ENCODE assay signal across 9 mouse cellular contexts in genomic region chr17:27152976-27153723, GRCm38 (mm10). TPM values are rescaled to one million over a fixed set of nuclear protein-coding genes. Genes with fewer than 3 reads are reported as not detected.
DNase-seq lines count a peak whose midpoint lies in the region; ATAC-seq and TF ChIP-seq lines count a peak whose summit lies in the region.
"Had no signal": no experiment of that assay in that cellular context is flagged by ENCODE, and none has a peak within 500 bp of the region (broad histone marks: within the 10 kb centered on the region; RNA-seq: fewer than 3 reads in every experiment).

No protein-coding gene starts in this region.

- TF ChIP-seq POLR2A in testis, adult 2 months (IDR thresholded peaks at IDR 0.05; ENCODE audit: control insufficient read depth, low read depth, low read length), result no peak
- TF ChIP-seq POLR2A in limb, embryonic 14.5 days (IDR thresholded peaks at IDR 0.05; ENCODE audit: borderline replicate concordance, extremely low read depth, insufficient read depth, insufficient read length), result no peak

- intact Hi-C loops in heart, postnatal 10 days (cut with DNase I), result no loop called here

- no peak overlapping the region; the same call in 1 of the 2 replicates for H3K9ac ChIP-seq in limb, embryonic 14.5 days (ENCODE audit: low read depth, low read length, severe bottlenecking)

- no peak for DNase-seq in heart, embryonic 10.5 days (ENCODE audit: low spot score)
- no peak for DNase-seq in heart, postnatal 10 days
- DNase-seq in testis, postnatal 10 days (ENCODE audit: low spot score), result no peak
- DNase-seq in limb, embryonic 14.5 days (ENCODE audit: low spot score), result no peak
- DNase-seq in urinary bladder, postnatal 4 days (ENCODE audit: low spot score in 2 of 2), result no peak
- DNase-seq in embryo, embryonic 10.5 days (ENCODE audit: low spot score), result no peak
- no peak for DNase-seq in urinary bladder, adult 18-20 months (ENCODE audit: low spot score in 2 of 2)
- DNase-seq: cerebellum, adult 11-12 months had no signal

- no peaks in the 10 kb centered on the region for H3K9me3 ChIP-seq in heart, embryonic 10.5 days
- H3K9me3 ChIP-seq in limb, embryonic 14.5 days (ENCODE audit: control insufficient read depth, low read length), result no peaks in the 10 kb centered on the region

- 0 out of 2 replicates have a peak, but pooled peaks have one; percentile 17 for ATAC-seq in limb, embryonic 14.5 days (ENCODE audit: low FRiP score, low read depth)

- peak overlapping the region; percentile 31; the same call in 1 of the 2 replicates for H3K27ac ChIP-seq in heart, embryonic 10.5 days
- H3K27ac ChIP-seq in testis, adult 2 months (ENCODE audit: control insufficient read depth, insufficient read depth, low read depth, low read length), result peak overlapping the region; percentile 5; the same call in 1 of the 2 replicates
- 0 out of 2 replicates have a peak overlapping the region, but pooled peaks have one; percentile 19 for H3K27ac ChIP-seq in limb, embryonic 14.5 days (replicated peaks; ENCODE audit: low read depth, low read length)

- 54% methylated on average over 8 of the region's 8 CpGs for WGBS in heart, embryonic 10.5 days
- 64% methylated on average over 8 of the region's 8 CpGs for WGBS in limb, embryonic 14.5 days

- H3K36me3 ChIP-seq in heart, embryonic 10.5 days, result no peaks in the 10 kb centered on the region
- H3K36me3 ChIP-seq in testis, adult 2 months (ENCODE audit: control insufficient read depth, insufficient read depth, low read length), result no peaks in the 10 kb centered on the region
- no peaks in the 10 kb centered on the region for H3K36me3 ChIP-seq in limb, embryonic 14.5 days (ENCODE audit: control insufficient read depth, insufficient read depth, low read length)

- H3K4me2 ChIP-seq in limb, embryonic 14.5 days (replicated peaks; ENCODE audit: low read depth, low read length, severe bottlenecking), result no peak overlapping the region

- TF ChIP-seq CTCF in testis, adult 2 months (IDR thresholded peaks at IDR 0.05; ENCODE audit: control insufficient read depth, insufficient read depth, insufficient replicate concordance, low read depth, low read length), result no peak

- H3K4me3 ChIP-seq in heart, embryonic 10.5 days, result no peak overlapping the region
- H3K4me3 ChIP-seq in testis, adult 2 months (ENCODE audit: control insufficient read depth, low read depth, low read length), result no peak overlapping the region
- H3K4me3 ChIP-seq in limb, embryonic 14.5 days (replicated peaks; ENCODE audit: low read length), result no peak overlapping the region

- peaks cover 14% of the 10 kb centered on the region for H3K27me3 ChIP-seq in heart, embryonic 10.5 days (ENCODE audit: insufficient read depth, poor library complexity, severe bottlenecking)
- H3K27me3 ChIP-seq in testis, adult 2 months (ENCODE audit: control insufficient read depth, insufficient read depth, low read length), result no peaks in the 10 kb centered on the region
- H3K27me3 ChIP-seq in limb, embryonic 14.5 days (ENCODE audit: control insufficient read depth, insufficient read depth, low read length), result no peaks in the 10 kb centered on the region

- peaks cover 37% of the 10 kb centered on the region for H3K4me1 ChIP-seq in heart, embryonic 10.5 days
- peaks cover 9% of the 10 kb centered on the region for H3K4me1 ChIP-seq in testis, adult 2 months (ENCODE audit: control insufficient read depth, insufficient read depth, low read length)
- H3K4me1 ChIP-seq in limb, embryonic 14.5 days (ENCODE audit: control insufficient read depth, insufficient read depth, low read length), result peaks cover 48% of the 10 kb centered on the region

RNA-seq across cellular contexts. Expression of gene Ip6k3, which starts 14.4 kb away (rescaled TPM):
- 0.05 and 0.10 TPM in 2 replicates for polyA plus RNA-seq in heart, embryonic 10.5 days (2016; fragmentation: Nextera tagmentation; extraction: Ambion mirVana)
- total RNA-seq in heart, postnatal 10 days (2021), result 1 to 10 TPM; 9.2 to 10.0 TPM
- polyA plus RNA-seq in testis, adult 2 months (2012; rRNA removed), result 0.05 and 0.06 TPM in 2 replicates
- 0.47 and 0.55 TPM in 2 replicates for polyA plus RNA-seq in limb, embryonic 14.5 days (2012; rRNA removed)
- polyA plus RNA-seq in limb, embryonic 14.5 days (2014; fragmentation: Nextera tagmentation; extraction: Ambion mirVana), result 0.46 and 0.76 TPM in 2 replicates

RNA-seq across cellular contexts. Expression of gene Uqcc2, which starts 19.4 kb away (rescaled TPM):
- 393 and 440 TPM in 2 replicates for polyA plus RNA-seq in heart, embryonic 10.5 days (2016; fragmentation: Nextera tagmentation; extraction: Ambion mirVana)
- 100 to 1,000 TPM; 278 to 279 TPM for total RNA-seq in heart, postnatal 10 days (2021)
- polyA plus RNA-seq in testis, adult 2 months (2012; rRNA removed), result 1,024 and 1,028 TPM in 2 replicates
- polyA plus RNA-seq in limb, embryonic 14.5 days (2012; rRNA removed), result 233 and 255 TPM in 2 replicates
- polyA plus RNA-seq in limb, embryonic 14.5 days (2014; fragmentation: Nextera tagmentation; extraction: Ambion mirVana), result 308 and 343 TPM in 2 replicates

RNA-seq across cellular contexts. Expression of gene Lemd2, which starts 51.1 kb away (rescaled TPM):
- polyA plus RNA-seq in heart, embryonic 10.5 days (2016; fragmentation: Nextera tagmentation; extraction: Ambion mirVana), result 11.1 and 14.4 TPM in 2 replicates
- 10 to 100 TPM; 32.3 to 32.6 TPM for total RNA-seq in heart, postnatal 10 days (2021)
- polyA plus RNA-seq in testis, adult 2 months (2012; rRNA removed), result 40.5 and 46.0 TPM in 2 replicates
- 93.5 and 126 TPM in 2 replicates for polyA plus RNA-seq in limb, embryonic 14.5 days (2012; rRNA removed)
- polyA plus RNA-seq in limb, embryonic 14.5 days (2014; fragmentation: Nextera tagmentation; extraction: Ambion mirVana), result 20.0 and 21.2 TPM in 2 replicates
